Mouse (Mus musculus) spleen, postnatal 4 days (tissue): ENCODE results near the gene Tap1.
A peak's percentile ranks its signal among the peaks of the same experiment; 100 is the strongest.
"Not testable (repeated sequence)": the region's sequence is repeated elsewhere in the genome, so short reads cannot be mapped to it uniquely, and the experiment has no call there.

Experiments used
- DNase-seq, 2 experiments: peaks; one replicate each; pipeline ENCODE4 v3.0.0; 2022; ENCODE audit warnings: low spot score in 2 of 2

Tap1 gene

DNA sequence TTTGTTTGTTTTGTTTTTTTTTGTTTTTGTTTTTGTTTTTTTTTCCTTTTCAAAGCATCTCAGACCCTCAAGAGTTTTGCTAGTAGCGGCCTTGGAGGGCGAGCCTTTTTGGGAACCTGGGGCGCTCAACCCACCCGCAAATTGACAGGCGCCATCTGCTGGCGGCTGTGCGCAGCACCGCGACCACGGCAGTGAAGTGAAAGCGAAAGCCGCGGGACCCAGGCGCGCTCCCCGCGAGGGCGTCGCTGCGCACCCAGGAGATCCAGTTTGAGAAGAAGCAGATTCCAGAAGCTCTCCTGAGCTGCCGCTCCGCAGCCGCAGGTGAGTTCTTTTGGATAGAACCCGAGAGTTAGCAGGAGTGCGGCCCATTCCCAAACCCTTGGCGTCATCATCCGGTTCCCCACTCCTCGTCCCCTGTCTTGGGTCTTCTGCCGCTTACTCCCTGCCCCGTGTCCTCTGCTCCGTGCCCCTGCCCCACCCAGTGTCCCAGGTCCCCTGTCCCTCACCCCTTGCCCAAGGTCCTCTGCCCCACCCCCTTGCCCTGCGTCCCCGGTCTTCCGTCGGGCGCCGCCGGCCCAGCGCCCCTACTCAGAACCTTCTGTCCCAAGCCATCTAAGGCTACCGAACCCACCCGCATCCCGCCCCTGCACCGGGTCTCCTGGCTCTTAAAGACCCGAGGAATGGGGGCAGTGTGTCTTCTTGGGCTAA lies 17.1 kb downstream of the Tap1 start:
- DNase-seq = peak; percentile 93 to 98

DNA sequence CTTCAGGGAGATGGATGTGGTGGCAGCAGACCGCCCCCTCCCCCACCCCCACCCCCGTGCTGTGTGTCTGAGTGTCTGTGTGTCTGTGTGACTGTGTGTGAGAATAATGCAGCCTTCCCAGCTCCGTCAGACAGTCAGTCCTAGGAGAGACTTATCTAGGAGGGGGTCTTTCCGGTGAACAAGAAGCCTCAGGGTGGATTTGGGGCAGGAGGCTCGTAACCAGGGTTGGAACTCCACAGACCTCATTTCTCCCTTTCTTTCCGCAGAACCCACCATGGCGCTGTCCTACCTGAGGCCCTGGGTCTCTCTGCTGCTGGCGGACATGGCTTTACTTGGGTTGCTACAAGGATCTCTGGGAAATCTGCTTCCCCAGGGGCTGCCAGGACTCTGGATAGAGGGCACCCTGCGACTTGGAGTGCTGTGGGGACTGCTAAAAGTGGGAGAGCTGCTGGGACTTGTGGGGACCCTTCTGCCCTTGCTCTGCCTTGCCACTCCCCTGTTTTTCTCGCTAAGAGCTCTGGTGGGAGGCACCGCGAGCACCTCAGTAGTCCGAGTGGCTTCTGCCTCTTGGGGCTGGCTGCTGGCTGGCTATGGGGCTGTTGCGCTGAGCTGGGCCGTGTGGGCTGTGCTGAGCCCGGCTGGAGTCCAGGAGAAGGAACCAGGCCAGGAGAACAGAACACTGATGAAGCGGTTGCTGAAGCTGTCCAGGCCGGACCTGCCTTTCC lies 17.8 kb downstream of the Tap1 start:
- DNase-seq = peak; percentile 42 to 77

DNA sequence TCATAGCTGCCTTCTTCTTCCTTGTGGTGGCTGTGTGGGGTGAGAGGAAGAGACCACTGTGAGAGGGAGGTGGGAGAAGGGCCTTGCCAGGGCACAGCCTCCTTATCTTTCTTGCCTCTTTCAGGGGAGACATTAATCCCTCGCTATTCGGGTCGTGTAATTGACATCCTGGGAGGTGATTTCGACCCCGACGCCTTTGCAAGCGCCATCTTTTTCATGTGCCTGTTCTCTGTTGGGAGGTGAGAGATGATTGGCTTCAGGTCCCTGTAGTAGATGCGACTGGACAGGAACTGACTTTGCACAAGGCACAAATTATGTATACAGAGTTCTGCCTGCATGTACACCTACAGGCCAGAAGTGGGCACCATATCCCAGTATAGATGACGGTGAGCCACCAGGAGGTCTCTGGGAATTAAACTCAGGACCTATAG lies 18.4 kb downstream of the Tap1 start:
- DNase-seq = peak; percentile 46 to 75

DNA sequence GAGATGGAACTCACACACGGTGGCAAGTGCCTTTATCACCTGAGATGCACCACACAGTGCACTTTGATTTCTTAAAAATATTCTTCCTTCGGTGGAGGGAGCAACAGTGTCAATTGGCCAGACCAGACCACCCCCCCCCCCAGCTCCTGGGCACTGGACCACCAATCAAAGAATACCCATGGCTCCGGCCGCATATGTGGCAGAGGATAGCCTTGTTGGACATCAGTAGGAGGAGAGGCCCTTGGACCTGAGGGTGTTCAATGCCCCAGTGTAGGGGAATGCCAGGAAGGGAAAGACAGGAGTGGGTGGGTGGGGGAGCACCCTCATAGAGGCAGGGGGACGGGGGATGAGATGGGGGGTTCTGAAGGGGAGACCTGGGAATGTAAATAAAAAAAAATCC lies 19.4 kb downstream of the Tap1 start:
- peak; percentile 11 to 55 for DNase-seq

DNA sequence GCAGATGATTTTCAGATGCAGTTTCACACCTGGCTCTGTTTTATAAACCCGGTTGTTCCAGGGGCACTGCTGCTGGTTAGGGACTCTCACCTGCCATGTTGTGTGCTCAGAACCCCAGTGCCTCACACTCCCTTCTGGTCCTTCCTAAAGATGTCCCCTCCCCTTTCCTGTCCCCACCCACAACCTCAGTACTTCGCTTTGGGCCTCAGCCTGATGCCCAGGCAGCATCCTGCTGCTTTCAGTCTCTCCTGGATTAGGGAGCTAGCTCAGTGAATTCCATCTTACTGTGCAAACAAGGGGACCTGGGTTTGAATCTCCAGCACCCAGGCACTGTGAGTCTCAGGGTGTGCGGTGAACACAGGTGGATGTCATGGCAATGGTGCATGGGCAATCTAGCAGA lies 20.1 kb downstream of the Tap1 start:
- DNase-seq = peak; percentile 13 to 62

DNA sequence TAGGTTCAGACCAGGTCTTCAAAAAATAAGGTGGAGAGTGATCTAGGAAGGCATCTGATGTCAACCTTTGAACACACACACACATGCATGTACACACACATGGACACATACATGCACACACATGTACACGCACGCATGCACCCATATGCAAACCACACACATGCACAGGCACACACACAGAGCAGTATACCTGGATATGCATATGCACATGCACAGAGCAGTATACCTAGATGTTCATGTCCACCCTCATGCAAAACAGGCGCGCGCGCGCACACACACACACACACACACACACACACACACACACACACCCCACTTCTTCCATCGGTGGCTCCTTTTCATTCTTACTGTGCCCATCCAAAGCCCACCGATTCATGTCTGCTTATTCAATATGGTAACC lies 20.5 kb downstream of the Tap1 start:
- peak; percentile 11 to 57 for DNase-seq

DNA sequence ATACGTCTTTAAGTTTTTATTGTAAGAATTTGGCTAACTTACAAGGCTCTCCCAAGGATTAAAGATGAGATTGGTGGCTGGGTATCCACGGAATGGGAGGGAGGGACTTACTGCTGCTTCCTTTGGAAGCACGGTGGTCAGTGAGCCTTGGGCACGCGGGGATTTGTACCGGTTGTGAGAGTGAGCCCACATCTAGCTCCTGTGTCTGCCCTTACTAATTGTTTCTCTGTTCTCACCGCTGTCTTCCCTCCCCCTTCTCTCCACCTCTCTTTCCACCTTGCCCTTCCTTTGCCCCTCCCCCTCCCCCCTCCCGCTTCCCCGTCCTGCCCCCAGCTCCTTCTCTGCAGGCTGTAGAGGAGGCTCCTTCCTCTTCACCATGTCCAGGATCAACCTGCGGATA lies 21.1 kb downstream of the Tap1 start:
- DNase-seq = peak; percentile 9 to 50

DNA sequence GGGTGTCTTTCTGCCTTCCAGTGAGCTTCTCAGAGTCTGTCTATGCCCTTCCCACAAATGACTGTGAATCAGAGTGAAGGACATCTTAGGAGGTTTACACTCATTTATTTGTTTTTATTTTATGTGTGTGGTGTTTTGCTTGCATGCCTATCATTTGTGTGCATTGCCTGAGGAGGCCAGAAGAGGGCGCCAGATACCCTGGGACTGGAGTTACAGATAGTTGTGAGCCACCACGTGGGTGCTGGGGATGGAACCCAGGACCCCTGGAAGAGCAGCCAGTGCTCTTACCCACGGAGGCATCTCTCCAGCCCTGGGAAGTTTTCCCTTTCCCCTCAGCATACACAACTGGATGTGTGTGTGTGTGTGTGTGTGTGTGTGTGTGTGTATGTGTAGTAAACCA lies 22.3 kb downstream of the Tap1 start:
- DNase-seq = peak; percentile 40 to 77

DNA sequence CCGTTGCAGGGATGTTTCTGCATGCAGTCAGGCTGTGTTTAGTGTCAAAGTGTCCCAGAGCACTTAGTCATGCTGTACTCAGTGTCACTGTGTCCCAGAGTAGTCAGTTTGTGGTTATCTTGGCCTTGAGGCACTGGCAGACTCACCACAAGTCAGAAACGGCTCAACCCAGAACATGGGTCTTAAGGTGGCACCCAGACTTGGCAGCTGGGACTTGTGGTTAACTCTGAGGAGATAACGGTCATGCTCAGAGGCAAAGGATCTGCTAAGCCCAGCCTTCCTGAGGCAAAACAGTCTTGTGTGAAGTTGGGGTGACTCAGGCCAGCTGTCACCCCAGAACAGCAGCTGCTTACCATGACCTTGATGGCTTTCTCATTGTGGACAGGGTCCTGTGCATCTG lies 23.2 kb downstream of the Tap1 start:
- peak; percentile 50 to 65 for DNase-seq

DNA sequence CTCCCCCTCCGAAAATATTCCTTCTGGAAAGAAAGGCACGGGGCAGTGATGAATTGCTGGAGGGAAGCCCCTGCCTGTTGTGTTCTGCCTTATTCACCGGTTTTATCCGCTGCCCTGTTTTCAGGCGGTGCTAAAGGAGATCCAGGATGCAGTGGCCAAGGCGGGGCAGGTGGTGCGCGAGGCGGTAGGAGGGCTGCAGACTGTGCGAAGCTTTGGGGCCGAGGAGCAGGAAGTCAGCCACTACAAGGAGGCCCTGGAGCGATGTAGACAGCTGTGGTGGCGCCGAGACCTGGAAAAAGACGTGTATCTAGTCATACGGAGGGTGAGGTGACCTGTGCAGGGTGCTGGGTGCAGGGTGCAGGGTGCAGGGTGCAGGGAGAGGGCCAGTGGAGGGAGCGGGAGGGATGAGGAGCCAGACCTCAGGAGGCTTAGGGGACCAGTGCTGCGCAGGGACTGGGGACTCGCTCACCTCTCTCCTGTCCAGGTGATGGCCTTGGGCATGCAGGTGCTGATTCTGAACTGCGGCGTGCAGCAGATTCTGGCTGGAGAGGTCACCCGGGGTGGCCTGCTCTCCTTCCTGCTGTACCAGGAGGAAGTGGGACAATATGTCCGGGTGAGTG lies 24.5 kb downstream of the Tap1 start:
- DNase-seq = peak; percentile 32 to 67

DNA sequence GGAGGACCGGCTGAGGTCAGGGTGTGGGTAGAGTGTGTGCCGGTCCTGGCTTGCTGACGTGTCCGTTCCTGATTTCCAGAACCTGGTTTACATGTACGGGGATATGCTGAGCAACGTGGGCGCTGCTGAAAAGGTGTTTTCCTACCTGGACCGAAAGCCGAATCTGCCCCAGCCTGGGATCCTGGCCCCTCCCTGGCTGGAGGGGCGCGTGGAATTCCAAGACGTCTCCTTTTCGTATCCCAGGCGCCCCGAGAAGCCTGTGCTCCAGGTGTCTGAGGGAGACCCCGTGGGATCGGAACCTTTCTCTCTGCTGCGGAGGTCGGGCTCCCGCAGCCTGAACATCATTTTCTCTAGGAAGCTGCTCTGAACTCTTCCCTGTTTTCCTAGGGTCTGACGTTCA lies 26.6 kb downstream of the Tap1 start:
- peak; percentile 11 to 55 for DNase-seq

DNA sequence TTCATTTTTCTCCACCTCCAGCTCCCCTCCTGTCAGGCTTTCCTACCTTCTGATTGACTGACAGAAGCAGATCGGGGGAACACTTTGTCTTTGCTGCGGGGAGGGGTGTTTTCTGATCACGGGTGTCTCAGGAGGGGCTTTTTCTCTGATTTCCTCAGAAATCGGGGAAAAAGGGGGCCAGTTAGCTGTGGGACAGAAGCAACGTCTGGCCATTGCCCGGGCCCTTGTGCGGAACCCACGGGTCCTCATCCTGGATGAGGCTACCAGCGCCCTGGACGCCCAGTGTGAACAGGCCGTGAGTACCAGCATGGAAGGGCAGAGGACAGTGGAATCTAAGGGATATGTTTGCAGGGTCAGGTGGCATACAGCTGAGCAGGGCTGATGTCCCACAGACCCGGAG lies 27.8 kb downstream of the Tap1 start:
- peak; percentile 11 to 58 for DNase-seq

DNA sequence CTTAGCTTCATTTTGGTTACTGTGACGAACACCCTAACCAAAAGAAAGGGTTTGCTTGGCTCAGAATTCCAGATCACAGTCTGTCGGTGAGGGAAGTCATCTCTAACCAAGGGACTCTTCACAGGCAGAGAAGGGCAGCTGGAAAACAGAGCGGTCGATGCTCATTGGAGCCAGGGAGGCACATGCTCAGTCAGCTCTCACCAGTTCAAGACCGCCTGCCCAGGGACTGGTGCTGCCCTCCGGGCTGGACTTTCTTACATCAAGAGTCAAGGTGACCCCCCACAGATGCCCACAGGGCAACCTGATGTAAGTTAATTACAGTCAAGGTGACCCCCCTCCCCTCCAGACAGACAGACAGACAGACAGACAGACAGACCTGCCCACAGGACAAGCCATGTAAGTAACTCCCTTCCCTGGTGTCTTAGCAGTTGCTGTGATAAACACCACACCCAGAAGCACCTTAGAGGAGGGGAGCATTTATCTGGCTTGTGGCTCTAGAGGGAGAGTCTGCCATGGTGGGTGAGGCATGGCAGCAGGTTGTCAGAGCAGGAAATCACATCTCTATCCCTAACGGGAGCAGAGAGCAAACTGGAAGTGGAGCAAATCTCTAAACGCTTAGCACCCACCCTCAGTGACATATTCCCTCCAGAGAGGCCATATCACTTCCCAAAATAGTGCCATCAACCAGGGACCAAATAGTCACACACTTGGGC lies 30.0 kb downstream of the Tap1 start:
- DNase-seq = peak; percentile 10 to 53

DNA sequence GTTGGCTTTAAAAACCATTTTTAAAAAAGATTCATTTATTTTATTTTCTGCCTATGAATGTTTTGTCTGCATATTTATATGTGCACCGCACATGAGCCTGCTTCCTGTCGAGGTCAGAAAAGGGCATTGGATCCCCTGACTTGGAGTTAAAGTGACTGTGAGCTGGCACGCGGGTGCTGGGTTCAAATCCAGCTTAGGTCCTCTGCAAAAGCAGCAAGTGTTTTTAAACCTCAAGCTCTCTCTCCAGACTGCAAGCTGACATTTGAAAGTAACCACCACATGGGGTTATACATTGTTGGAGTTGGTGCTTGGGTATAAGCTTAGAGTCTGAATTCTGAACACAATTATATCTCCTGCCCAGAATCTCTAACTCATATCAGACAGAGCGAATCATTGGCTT lies 30.6 kb downstream of the Tap1 start:
- DNase-seq = peak; percentile 4 to 44

DNA sequence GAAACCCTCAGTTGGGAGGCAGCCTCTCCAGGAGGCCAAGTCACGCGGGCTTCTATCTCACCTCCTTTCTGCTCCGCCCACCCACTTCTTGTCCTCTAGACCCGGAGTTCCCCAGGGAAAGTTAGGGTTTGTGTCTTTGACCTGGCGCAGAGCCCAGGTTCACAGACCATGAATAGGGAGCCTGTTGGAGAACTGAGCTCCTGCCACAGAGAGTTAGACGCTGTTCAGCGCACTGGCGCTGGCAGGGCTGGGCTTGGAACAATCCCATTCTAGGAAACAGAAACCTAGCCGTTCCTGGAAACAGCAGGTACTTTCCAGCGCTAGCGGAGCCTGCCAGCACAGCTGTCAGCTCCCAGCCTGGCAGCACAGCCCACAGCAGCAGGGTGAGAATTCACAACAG lies 31.3 kb downstream of the Tap1 start:
- peak; percentile 17 to 56 for DNase-seq

DNA sequence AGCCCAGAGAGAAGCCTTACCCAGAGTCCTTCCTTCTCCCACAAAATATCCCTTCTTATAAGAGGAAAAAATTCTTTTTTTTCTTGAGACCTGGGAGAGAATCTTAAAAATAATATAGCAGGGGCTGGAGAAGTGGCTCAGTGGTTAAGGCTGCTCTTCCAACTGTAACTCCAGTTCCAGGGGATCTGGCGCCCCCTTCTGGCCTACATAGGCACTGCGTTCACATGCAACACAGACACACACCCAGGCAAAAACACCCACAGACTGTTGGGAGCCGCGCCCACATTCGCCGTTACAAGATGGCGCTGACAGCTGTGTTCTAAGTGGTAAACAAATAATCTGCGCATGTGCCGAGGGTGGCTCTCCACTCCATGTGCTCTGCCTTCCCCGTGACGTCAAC lies 31.7 kb downstream of the Tap1 start:
- DNase-seq = peak; percentile 72 to 90

DNA sequence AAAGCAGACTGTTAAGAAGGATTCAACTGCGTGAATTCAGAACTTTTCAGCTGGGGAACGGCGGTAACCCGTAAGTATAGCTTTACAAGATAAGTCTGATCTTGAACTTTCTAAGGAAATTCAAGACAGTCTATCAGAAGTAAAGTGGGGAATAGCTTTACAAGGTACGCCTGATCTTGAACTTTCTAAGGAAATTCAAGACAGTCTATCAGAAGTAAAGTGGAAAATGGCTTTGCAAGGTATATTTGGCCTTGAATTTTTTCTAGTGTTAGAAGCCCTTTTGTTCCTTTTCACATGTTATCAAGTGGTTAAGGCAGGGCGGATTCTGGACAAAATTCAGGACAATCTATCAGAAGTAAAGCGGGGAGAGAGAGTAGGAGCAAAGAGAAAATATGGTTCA lies 32.4 kb downstream of the Tap1 start:
- peak; percentile 10 to 57 for DNase-seq

DNA sequence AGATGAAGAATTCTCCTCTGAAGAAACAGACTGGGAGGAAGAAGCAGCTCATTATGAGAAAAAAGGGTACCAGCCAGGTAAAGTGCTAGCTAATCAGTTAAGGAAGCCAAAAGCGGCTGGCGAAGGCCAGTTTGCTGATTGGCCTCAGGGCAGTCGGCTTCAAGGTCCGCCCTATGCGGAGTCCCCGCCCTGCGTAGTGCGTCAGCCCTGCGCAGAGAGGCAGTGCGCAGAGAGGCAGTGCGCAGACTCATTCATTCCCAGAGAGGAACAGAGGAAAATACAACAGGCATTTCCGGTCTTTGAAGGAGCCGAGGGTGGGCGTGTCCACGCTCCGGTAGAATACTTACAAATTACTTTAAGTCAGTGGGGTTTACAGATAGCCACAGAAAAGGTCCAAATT lies 33.0 kb downstream of the Tap1 start:
- DNase-seq = not testable (repeated sequence)

DNA sequence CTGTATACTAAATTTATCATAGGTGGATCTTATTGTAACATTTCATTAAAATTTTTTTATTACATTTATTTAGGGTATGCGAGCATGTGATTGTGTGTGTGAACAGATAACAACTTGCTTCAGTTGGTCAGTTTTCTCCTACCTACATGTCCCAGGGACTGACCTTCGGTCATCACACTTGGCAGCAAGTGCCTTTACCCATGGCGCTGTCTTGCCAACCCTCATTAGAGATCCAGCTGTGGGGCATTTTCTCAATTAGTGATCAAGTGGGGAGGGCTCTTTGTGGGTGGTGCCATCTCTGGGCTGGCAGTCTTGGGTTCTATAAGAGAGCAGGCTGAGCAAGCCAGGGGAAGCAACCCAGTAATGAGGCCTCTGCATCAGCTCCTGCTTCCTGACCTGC lies 37.5 kb downstream of the Tap1 start:
- DNase-seq = peak; percentile 3 to 37

DNA sequence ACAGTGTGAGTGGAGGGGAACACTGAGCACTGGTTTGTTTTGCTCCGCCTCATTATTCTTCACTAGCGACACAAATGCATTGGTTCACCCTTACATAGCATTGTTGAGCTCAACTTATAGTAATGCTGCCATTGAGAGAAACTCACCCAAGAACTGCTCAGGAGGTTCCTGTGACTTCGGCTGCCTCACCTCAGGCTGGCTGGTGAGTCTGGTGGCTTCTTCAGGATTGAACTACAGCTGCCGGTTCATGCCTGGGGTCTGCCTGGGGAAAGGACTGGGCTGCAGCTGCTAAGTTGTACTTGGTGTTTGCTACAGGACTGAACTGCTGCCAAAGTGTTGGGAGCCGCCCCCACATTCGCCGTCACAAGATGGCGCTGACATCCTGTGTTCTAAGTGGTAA lies 38.1 kb downstream of the Tap1 start:
- peak; percentile 6 to 46 for DNase-seq

DNA sequence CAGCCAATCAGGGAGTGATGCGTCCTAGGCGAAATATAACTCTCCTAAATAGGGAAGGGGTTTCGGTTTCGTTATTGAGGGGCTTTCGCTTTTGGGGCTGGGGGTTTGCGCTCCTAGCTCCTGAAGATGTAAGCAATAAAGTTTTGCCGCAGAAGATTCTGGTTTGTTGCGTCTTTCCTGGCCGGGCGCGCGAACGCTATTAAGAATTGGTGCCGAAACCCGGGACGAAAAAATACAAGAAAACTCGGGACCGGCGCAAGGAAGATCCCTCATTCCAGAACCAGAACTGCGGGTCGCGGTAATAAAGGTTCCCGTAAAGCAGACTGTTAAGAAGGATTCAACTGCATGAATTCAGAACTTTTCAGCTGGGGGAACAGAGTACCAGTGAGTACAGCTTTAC lies 38.6 kb downstream of the Tap1 start:
- peak; percentile 35 to 79 for DNase-seq

DNA sequence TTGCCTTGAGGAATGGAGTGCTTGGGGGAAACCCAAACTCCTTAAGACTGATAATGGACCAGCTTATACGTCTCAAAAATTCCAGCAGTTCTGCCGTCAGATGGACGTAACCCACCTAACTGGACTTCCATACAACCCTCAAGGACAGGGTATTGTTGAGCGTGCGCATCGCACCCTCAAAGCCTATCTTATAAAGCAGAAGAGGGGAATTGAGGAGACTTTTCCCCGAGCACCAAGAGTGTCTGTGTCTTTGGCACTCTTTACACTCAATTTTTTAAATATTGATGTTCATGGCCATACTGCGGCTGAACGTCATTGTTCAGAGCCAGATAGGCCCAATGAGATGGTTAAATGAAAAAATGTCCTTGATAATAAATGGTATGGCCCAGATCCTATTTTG lies 43.6 kb downstream of the Tap1 start:
- DNase-seq = peak; percentile 16 to 63
